Mouse (Mus musculus): ENCODE data around the gene Bcat2.

GRCm38 (mm10) chr7:45549641-45550436 is 20.1 kb upstream of the Bcat2 start:
- TF ChIP-seq ZNF384 (IDR thresholded peaks at IDR 0.05; ENCODE audit: low read depth, low read length) (no peak), CHD2 (IDR thresholded peaks at IDR 0.05; ENCODE audit: low read depth, low read length) (no peak), HCFC1 (IDR thresholded peaks at IDR 0.05; ENCODE audit: borderline replicate concordance, insufficient read depth, low read length) (no peak), ZC3H11A (IDR thresholded peaks at IDR 0.05; ENCODE audit: borderline replicate concordance, low read depth, low read length) (no peak), MAFK (IDR thresholded peaks at IDR 0.05; ENCODE audit: insufficient read depth, low read depth, low read length) (no peak)
